Mouse (Mus musculus) embryo, embryonic 10 days (tissue): ENCODE data around the gene Nell2.

ENCODE experiments used
- DNase-seq: peaks from one replicate; pipeline ENCODE4 v3.0.0-alpha.2; 2015; ENCODE audit warnings: low spot score

Nell2 gene

DNA sequence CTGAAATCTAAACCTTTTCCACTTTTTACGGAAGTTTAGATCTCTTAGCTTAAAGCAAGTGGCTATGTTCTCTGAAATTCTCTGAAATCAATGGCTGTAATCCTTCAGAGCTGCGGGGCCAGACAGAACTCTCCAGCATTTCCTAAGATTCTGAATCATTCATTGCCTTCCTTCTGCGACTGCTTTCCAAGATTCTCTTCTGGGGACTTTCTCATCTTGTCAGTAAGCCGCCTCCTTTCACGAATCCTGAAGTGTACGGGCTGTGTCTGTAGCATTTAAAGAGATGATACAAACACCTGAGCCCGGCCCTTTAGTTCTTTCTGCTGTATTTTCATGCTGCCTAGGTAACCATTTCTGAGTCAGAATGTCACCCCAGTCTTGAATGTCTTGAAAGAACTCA lies 428.2 kb downstream of the Nell2 start:
- no peak for DNase-seq

DNA sequence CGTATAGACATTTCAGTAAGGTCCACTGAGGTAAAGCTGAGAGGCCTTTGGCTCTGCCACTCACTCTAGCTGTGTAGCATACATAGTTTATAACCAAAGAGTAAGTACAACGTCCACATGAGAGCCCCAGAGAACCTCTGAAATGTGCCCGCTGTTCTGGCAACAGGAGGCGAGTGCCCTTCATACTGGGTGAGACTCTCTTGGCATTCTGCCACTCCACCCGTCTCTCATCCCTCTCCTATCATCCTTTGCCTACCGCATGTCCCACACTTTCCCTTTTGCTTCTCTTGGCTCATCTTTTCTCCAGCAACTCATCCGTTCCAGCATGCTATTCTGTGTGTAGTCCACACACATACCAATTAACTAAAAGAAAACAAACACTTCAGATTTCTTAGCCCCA lies 442.4 kb downstream of the Nell2 start:
- DNase-seq: no peak

DNA sequence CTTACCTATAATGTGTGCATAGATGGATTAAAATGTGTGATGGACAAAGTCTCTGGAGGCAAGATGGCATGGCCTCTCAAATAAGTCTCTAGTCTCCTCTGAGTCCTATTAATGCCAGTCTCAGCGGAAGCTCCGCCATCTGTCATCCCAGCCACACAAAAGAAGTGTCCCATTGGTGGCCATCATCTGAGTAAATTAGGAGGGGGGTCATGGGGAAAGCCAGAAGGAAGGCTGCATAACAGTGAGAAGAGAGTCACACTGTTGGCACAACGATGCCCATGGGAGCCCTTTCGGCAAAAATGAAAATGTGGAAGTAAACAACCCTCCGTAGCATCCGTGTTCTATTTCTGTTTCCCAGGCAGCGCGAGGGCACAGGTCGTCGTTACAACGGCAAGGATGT lies 446.7 kb downstream of the Nell2 start:
- DNase-seq: no peak

DNA sequence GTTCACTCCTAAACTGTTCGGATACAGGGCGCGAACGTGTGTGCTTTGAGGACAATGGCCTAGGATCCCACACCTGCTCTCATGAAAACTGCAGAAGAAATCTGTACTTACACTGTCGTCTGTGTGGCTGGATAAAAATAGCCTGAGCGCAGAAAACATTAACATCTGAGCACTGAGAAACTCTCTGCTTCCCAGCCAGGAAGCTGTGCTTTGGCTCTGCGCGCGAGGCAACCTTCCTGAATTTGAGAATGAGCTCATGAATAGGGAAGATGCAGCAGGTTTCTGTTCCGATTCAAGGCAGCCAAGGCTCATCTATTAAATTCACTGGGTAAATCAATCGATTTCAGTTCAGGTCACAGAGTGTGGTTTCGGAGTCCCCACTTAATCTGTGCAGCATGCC lies 453.0 kb downstream of the Nell2 start:
- no peak for DNase-seq

DNA sequence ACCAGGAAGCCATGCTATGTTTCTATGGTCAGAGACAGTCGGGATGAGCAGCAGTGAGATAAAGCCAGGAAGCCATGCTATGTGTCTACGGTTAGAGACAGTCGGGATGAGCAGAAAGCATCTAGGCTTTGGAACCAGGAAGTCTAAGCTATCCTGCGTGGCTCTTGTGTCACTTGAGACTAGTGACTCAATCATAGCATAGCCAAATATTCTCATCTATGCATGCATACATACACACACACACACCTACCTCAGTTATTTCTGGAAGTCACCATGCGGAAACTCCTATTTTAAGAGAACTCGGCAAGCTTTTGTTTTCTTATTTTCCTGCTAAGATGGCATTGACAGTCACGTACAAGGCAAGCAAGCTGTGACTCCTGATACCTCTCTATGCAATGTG lies 457.5 kb downstream of the Nell2 start:
- DNase-seq: no peak

DNA sequence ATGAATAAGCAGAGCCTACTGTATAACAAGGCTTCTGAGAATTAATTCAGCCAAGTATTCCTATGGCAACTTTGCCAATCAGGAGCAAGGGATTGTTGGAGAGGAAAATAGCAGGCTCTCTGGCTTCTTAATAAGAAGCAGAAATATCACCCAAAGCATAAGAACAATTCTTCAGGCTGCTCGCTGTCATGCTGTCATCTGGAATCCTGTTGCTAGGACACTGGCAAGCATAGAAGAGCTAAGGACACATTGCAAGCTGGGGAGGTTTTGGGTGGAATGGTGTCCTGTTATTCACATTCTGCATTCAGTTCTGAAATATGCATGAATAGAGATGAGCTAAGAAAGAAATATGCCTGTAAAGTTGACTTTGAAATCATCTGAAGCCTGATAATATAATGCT lies 459.6 kb downstream of the Nell2 start:
- DNase-seq: no peak

DNA sequence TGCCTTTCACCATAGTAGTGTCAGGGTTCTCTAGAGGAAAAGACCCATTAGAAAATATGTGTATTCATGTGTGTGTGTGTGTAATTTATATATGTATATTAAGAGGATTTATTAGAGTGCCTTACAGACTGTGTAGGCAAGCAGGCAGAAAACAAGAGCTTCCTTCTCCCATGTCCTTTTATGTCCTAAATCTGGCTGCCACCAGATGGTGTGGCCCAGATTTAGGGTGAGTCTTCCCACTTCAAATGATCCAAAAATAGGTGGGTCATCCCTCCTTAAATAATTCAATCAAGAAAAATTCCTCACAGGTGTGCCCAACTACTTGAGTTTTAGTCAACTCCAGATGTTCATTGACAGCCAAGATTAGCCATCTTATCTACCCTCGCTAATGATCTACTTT lies 460.3 kb downstream of the Nell2 start:
- no peak for DNase-seq

DNA sequence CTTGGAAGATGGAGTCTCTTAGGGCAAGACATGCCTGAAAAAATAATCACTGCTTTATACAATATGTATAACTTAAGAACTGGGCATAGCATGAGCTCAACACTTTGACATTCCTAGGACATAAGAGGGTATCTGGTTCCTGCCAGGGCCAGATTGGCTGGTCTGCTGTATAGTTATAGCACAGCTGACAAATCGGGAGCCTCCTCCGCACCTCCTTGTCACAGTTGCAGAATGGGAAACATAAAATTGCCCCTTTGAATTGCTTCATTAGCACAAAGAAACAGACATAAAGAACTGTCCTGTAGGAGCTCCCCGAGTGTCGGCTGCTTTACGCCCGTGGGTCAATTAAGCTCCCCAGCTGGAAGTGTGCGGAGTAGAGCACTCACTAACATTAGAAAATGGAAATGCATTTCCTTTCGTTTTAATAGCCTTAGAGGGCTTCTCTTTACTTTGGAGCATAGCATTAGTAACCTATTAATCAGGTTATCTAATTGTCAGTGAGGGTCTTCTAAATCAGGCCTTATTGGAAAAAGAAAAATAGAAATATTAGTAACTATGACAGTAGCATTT lies 473.2 kb downstream of the Nell2 start:
- DNase-seq: no peak

DNA sequence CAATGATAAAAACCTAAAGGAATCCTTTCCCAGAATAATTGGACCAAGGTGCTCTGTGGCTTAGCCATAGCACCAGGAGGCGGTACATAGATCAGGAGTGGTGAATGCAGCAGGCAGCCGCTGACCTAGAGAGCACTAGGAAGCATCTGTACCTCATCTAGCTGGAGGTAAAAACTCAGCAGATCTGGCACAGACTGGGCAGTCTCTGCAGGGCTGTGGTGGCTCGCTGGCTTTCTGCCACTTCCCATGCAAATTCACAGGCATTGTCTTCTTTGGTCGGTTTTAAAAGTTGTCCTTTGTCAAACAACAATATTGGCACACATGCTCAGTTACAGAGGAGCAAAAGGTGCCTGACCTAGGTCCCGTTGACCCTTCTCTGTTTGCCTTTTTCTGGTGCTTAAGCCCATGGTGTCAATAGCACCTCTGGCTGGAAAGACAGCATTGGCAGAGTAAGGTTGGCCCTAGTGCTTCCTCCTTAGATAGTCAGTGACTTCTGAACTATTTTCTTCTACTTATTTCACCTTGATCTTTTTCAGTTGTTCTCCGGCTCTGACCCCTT lies 479.1 kb downstream of the Nell2 start:
- DNase-seq: no peak

DNA sequence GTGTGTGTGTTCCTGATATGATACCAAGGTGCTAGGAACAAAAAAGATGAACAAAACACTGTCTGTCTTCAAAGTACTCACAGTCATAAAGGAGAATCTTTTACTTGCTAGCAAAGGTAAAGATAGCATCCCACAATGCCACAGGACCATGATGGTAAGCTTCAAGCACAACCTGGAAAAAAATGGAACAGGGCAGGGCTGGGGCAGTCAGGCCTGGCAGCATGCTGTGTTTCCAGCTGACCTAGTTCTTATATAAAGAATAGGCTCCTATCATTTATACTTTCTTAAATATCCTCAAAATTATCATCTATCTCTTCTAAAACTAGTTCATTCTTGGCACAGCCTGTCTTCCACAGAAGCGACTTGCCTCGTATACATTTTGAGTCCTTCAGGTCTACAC lies 480.9 kb downstream of the Nell2 start:
- DNase-seq: no peak

DNA sequence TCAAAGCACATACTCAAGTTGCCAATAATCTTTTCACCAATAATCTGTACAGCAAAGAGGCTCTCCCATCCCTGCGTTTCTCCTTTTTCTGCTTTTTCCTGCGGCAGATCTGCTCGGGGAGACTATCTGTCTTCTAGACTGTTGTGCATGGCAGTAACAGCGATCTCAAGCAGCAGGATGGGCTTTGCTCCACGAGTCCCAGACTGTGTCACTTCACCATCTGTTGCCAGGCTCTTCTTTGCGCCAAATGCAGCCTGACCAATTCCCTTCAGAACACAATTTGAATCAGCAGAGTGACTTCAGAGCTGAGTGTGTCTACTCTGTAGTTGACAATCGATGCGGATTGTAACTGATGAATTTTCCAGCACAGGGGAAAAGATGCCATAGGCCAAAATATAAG lies 484.3 kb downstream of the Nell2 start:
- DNase-seq: no peak

DNA sequence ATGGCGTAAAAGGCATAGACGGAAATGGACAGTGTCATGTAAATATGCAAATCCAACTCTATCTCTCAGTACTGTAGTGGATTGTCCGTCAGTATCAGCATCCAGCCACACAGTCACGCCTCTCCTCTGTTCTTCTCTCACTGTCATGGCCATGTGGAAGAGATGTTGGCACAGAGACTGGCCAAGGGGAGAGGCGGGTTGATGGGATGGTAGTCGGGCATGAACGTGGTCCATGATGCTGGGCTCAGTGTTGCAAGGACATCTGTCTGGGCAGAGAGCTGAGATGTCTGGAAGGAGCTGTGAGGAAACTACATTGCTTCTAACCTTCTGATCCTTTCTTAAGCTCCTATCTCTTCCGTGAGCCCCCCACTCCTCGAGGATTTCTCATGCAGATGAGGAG lies 485.9 kb downstream of the Nell2 start:
- DNase-seq: no peak

DNA sequence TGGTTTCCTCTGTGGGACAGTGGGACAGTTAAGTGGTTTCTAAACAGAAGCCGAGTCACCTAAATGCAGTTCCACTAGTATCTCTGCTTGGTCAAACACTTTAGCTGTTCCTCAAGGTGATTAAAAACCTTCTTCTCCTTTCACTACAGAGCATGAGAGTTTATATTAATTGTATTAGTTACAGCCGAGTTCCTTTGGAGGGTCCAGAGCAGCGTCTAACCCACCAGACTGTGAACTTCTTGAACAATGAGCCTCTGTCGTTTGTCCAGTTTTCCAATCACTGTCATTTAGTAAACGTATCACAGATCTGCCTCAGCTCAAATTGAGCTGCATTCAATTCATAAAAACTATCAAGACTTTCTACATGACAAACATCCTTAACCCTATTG lies 498.9 kb downstream of the Nell2 start:
- no peak for DNase-seq

DNA sequence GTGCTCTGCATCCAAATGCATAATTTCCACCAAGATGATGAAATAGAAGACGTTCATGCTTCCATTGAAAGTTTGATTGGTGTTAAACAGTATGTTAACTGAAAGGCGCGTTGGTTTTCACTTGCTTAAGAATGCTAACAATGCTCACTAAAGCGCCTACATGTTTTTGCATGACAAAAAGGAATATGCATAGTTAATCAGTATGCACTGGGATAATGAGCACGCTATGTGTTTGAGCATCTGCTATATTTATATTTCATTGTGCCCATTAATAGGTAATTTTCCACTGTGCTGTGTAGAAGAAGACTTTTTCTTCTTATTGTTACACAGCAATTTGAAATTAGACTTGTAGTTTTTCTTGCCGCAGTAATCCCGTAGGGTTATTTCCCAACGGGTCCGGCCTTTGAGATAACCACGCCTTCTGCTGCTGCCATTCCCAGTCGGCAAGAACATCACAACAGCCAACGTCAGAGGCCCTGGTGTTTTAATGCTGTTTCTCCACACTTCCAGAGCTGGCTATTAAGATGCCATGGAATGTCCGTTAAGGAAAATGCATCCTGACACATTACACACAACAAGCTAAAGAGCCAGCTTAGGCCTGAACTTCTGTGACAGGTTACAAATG lies 499.4 kb downstream of the Nell2 start:
- no peak for DNase-seq
